Mouse (Mus musculus) thymus, adult 18-20 months (tissue): Measurements from ENCODE around the gene Exph5.

Experiments used
- DNase-seq, 2 experiments: peaks; one replicate each; pipeline ENCODE4 v3.0.0; 2022; ENCODE audit warnings: mixed read lengths in 2 of 2

Gene Exph5

DNA sequence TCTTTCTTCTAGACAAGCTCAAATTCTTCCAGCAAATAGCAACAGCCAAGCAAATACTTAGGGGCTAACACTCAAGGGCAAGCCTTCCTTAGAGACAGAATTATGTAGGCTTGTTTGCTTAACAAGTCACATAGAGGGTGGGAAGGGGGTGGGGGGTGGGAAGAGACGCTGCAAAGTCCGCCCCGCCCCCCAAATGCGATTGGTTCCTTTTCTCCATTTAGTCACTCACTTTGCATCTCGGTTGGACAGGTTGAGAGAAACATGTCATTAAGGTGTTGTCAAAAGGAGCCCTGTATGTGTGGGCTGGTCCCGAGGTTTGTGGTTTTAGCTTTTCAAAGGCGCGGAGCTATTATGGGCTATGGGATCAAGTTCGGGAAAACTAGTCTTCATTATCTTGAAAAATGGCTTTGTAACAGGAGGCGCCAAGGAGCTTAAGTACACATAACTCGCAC, at the start of gene Exph5:
Gene Exph5 (plus strand): TSS at position 402 of the 452 bp plus-strand sequence.
- peak; percentile 4 to 19 for DNase-seq

DNA sequence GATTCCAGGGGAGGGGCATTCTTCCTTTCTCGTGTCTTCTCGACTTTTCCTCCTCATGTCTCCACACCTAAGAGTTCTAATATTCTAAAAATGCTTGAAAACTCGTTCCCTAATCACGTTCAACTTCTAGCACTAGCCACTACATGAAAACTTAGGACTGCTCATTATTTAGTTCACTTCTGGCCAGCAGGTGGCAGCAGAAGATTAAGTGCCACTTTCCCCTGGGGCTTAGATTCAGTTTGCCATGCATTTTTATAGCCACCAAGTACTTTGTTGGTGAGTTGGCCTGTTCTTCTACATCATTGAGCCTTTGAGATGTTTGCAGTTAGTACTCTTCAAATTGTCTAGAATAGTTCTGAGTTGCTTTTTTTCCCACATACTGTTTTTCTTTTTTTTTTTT, 47.1 kb upstream of the Exph5 start:
- DNase-seq, result peak; percentile 10 to 25

DNA sequence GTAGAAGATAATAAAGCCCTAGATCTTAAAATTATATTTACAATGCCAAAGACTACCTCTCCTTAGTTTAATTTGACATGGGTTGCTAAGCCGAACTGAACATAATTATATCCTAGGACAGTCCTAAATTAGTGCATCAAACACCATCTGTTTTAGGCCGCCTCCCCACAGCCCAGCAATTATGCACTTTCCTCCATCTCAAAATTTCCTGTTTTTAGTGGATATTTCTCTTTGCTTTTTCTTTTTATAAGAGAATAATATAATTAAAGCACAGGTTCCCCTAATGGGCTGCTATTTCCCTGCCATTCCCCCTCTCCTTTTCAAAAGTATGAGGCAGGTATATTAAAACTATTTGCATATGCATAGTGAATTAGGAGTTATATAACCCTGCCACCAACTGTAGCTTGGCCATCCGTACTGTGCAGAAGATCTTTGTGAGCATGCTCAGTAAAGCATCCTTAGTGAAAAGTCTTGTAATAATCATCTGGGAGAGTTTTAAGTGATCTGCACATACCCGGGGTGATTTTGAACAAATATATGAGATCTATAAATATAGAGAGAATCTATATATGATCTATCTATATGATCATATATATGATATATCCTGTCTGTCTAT, 44.7 kb upstream of the Exph5 start:
- no peak for DNase-seq

DNA sequence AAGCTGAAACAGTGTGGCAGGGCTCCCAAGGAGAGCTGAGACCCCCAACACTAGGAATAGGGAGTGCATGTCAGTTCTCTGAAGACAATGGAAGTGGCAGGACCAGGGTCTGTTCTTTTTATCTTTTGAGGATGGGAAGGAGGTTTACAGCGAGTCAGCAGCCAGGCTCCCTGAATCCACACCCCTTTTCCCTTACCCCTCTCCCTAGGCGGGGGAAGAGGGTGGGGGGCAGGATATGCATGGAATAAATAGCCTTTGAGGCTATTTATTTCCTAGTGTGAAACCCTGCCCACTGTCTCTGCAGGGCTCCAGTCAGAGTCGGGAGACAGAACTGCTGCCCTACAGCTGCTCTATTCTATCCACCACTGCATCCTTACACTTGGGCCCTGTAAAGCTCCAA, 43.7 kb upstream of the Exph5 start:
- DNase-seq, result no peak

DNA sequence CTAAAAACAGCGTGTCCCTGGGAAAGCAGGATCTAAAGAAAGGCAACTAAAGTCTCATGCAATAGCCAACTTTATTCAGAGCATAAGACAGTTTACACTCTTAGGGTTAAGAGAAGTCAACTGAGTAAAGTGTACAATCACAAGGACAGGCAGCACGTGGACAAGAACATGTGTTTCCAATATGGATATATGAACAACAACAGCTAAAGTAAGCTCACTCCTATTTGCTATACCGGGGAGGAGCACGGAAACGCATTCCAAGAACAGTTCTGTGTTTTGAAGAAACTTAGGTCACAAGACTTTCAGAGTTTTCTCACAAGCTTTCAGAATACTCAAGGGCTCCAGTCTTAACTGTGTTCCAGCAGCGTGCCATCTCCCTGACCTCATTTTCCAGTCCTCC, 43.3 kb upstream of the Exph5 start:
- DNase-seq, result no peak

DNA sequence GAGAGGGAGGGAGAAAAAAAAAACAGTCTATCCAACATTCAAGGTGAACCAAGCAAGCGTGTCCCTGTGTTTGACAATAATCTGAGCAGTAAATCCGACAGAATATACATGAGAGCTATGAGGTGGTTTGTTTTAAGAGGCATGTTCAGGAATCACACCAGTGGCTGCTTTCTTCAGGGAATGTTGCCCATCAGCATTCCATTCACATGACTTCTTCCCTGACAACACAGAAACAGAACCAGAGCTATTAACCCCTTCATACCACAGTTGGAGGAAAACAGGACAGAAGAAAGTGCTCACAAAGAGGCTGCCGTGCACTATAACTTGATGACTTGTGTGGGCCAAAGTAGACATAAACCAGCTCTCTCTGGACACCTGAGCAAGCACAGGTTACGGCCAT, 37.1 kb upstream of the Exph5 start:
- DNase-seq, result no peak

DNA sequence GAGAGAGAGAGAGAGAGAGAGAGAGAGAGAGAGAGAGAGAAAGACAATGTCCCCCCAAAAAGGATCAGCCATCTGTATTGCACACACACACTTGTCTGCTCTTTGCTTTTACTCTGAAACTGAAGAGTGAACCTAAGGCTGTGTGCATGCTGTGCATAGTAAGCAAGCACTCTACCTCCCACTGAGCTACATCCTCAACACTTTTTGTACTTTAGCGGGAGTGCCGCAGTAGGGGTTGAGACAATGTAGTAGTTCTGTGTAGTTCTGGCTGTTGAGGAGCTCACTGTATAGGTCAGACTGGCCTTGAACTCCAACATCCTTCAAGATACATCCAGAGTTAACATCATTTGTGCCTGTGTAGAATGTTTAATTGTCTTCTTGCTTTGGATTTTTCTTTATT, 35.9 kb upstream of the Exph5 start:
- no peak for DNase-seq

DNA sequence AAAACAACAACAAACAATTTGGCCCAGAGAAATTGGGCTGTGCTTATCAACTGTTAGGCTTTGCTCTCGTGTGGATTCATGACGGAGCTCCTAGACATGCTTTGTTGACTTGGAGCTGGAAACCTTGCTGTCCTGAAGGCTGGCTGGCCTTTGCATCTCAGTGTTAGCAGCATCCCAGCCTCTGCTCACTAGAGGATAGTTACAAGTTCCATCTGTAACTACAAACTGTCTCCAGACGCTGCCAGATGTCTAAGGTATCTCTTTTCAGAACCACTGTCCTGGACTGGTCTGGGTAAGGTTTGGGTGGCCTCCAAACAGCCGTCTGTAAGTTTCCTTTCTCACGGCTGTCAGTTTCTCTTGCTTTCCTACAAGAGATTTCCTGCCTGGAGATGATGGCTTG, 33.4 kb upstream of the Exph5 start:
- no peak for DNase-seq

DNA sequence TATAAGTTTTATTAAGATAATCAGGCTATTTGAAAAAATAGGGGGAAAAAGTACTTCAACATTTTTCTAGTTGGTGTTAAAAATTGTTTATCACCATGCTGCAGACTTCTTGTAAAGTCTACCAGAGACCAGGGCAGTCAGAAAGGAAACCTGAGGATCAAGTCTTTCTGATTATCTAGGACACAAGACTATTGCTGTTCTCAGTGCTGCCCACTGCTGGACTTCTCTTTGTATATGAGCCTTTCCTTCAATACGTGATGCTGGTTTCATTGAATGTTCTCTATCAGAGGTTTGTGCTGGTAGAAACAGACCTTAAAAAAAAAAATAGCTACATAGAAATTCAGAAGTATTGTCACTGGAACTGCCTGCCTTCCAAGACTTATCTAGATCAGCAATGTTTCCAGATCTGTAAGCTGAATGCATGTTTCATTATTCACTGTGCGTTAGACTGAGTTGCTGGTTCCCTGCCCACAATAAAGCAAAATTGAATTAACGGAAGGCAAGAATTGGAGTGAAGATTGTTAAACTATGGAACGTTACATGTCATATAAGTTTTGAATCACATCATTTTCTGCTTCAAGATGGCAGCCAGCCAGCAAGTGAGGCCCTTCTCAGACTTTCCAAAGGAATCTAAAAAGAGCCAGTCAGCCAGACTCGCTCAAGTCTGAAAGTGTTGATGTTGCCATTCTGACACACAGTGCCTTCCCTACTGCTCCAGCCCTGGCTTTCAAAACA, 32.6 kb upstream of the Exph5 start:
- DNase-seq, result no peak

DNA sequence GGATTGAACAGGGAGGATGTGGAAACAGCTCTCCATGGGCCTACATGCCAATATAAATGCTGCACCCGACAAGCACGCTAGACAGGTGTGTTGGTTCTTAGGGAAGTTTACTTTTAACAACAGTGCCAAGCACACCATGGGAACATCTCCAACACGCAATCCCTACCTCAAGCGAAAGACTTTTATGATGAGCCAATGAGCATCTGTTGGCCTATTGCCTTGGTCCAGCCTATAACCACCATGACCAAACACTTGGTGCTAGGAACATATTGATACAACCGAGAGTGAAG, 32.1 kb upstream of the Exph5 start:
- DNase-seq, result no peak

DNA sequence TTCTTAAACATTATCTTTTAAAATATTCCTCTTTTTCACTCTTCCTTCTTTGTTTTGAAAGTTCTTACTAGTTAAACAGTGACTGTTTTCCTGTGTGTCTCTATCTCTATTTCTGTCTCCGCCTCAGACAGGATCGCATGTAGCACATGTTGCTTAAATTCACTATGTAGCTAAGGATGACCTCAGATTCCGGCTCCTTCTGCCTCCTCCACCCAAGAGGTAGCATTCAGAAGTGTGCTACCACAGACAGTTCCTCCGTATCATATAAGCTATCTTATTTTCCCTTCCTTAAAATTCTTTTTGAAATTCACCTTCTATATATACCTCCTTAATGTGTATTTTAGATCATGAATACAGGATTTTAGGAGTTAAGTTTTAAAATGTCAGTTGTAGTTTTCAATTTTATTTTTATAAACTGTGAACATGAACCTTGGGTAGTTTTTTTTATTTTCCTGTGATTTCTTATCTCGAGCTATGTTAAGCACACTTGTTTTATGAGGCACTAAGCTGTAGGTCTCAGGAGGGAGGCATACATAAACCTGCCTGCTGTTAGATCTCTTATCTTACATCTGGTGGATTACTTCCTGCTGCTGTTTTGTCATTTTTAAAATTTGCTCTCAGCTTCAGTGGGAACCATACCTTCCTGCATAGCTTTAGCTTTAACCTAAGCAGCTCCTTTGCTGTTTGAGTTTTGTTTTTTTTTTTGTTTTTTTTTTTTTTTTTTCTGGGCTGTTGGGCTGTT, 30.0 kb upstream of the Exph5 start:
- no peak for DNase-seq

DNA sequence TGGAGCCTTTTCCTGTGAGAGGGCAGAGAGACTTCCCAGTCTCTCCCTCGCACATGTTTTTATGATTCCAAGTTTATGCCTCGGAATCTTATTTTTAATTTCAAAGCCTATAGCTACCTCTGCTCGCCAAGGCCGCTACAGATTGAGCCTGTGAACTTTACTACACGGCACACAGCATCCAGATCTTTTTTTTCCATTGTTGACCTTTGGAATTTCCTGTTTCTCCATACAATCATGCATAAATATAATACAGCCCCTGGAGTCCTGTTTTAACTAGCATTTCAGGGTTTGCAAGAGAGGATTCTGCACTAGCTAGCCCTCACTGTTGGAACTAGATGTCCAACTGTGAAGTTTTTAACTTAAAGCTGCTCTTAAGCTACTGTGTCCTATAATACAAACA, 29.3 kb upstream of the Exph5 start:
- no peak for DNase-seq

DNA sequence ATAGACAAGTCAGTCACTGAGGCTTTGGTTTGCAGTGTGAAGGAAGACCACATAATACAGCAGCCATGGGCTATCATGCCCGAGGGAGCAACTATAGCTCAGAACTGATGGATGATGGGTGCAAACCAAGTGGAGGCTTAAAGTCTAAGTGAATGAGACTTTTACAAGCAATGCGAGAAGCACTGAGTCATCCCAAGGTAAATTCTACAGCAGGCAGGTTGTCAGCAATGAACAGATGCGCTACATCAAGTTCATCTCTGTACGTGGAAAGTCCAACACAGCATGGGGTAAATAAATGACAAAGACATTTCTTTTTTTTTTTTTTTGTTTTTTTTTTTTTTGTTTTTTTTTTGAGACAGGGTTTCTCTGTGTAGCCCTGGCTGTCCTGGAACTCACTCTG, 28.8 kb upstream of the Exph5 start:
- DNase-seq, result no peak

DNA sequence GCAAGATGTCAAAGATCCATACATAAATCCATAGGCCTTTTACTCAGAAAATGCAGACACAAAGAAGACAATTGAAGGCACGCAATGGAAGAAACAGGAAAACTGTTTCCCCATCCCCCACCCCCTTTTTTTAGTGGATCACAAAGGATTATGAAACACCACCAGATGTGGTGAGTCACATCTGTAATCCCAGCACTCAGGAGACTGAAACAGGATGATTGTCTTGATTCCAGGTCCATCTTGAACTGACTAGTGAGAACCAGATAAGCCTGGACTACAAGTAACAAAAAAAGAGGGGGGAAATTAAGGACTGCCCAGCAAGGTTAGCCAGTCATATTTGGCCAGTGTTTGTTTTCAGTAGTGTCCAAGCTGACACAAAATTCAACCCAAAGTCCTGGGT, 25.1 kb upstream of the Exph5 start:
- no peak for DNase-seq

DNA sequence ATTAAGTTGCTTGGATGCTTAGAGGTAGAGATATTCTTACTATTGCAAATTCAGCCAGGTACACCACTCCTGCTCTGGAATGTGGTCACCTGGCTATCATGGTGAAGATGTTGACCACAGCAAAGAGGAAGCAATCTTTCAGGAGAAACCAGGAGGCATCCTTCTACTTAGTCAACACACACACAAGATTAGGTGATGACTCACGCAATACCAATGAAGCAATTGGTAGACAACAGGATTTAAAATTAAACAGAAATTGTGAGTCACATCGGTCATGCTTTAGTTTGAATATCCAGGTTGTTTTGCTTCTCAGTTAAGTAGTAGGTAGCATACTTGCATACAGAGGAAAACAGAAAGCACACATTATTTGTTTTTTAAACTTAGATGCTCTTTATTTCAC, 22.5 kb upstream of the Exph5 start:
- DNase-seq, result no peak

DNA sequence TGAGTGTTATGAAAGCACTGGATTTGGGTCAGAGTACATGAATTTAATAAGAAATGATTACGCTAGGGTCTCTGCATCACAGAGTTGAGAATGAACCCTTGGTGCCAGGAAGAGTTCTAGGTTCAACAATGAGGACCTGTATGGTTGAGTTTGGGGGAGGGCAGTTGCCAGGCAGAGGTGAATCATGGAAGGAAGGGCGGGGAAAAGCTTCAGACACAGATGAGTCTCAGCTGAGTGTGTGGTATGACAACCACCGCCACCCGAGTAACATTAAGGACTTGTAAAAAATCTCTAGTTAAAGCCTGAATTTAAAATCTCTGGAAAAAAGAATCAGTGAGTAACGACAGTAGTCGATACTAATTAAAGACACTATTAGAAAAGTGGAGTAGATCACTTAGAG, 14.7 kb upstream of the Exph5 start:
- no peak for DNase-seq

DNA sequence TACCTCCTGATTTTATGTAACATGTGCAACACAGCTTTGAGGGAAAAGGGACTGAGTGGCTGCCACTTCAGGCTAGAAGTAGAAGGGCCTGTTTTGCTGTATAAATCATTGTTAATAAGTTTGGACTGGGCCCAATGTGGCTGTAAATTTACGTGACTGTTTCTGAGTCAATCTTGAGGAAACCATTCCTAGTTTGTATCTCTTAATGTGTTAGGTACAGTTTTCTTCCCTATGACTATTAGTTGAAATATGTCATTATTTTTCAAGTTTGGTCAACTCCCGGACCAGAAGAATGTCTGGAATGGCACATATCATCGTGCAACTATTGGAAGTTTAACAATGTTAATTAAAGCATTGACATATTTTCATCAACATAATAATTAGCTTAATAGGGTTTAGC, 11.5 kb upstream of the Exph5 start:
- no peak for DNase-seq

DNA sequence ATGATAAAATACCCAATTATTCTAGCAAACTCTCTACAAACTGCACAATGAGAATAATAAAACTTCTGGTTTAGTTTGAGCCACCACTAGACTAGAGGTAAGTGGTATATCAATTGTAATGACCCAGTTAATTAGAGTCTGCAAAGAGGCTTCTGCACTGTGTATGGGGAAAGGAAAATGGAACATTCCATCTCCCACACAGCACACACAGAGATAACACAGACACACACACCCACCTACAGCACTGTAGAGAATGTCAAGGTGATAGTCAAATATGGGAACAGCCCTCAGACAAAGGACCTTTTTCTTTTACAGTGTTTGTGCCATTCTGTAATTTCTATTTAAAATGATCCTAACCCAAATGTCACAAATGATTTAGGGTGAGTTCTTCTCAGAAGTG, 8.6 kb upstream of the Exph5 start:
- no peak for DNase-seq

DNA sequence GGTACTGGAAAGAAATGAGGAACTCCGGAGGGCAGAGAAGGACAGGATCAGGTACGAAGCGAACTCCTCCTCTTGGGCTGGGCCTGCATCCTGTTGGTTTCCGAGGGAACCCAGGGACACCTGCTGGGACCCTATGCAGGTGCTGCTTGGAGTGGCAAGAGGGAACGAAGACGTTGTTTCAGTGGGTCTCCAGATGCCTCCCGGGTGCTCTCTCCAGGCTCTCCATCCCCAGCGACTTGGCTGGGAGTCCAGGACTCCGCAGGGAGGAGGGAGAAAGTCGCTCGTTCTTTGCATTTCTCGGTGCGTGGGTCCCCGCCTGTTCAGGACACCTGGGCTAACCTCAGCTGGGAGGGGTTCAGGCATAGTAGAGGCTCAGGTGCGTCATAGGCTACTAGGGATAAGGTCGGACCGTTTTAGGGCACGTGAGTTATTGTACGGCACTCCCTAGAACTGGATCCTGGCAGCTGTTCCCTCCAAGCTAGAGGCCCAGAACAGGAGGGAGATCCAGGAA, 386 bp downstream of the Exph5 start:
- DNase-seq, result peak in 1 of 2 experiments; percentile 4

DNA sequence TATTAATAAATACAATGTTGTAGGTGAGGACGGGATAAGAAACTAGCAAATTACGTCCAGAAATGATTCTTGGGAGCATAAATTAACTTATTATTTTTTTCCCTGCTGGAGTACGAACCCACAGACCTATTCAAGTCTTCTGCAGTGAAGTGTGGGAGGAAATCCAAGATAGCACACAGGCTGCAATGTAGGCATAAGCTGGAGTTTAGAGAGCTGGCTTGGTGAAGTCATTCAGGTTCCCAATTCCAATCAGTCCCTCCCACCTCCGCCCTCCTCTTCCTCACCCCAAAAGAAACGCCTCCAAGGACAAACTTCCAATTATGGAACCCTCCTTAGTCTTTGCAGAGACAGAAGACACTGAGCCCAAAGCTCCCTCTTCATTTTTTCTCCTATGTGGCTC, 945 bp downstream of the Exph5 start:
- no peak for DNase-seq

DNA sequence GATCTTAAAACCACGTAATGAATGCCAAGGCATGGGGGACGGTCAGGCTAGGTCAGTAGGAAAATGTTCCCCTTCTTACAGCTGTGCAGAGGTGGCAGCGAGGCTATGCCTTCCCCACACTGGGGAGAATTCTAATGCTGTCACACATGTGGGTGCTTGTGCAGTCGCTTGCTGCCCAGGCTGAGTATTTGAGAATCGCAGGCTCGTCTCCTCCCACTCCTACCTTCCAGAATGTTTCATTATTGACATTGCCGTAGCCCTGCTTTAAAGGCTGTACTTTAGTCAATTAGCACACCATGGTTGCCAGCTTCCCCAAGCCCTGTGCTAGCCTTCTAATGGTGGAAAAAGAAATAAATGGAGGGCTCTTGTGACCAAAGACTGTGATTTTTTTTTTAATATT, 6.4 kb downstream of the Exph5 start:
- DNase-seq, result no peak

DNA sequence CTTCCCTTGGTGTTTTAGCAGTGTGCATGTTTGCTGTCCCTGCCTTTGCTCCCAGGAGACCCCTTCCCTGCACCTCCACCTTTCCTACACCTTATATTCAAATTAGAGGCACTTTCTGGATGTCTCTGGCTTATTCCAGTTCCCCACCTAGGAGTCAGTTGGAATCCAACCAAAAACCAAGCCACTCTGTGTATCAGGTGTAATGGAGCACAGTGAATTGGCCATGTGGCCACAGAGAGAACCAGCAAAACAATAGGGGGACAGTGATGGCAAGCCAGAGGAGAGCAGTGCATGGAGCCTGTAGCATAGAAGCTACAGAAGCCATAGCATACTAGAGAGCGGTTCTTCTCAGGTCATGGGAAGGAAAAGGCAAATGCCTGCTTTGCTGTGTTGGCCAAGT, 11.5 kb downstream of the Exph5 start:
- no peak for DNase-seq

DNA sequence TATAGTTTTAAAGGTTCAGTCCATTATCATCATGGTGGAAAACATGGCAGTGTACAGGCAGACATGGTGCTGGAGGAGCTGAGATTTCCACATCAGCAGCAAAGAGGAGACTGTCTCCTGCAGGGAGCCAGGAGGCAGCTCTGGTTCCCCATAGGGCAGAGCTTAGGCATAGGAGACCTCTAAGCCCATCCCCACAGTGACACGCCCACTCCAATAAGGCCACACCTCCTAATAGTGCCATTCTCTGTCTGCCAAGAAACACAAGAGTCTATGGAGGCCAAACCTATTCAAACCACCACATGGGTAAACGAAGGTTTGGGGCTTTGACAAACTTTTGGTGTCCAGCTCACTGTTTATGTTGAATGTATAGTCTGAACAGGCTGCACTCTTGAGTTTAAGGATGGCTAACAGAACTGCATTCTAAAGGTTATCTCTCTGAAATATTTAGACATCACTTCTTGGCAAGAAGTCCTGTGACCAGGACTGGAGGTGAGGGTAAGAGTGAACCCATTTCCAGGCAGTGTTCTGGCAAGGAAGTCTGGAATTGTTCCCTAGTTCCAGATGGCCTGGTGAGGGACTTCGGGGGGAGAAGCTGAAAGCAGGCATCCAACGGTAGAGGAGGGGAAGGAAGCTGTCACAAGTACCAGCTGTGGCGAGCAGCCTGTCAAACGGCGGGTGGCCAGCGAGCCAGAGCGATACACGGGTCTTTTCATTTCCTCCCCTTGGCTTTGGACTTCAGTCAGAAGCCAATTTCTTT, 19.6 kb downstream of the Exph5 start:
- no peak for DNase-seq
